Mouse (Mus musculus): ENCODE data around the gene Mtmr4. TPM values are rescaled to one million over a fixed set of nuclear protein-coding genes. Genes with fewer than 3 reads are reported as not detected.

The Mtmr4 gene
- total and polyA plus RNA-seq, 2 experiments from 2014 or later = 6.0 to 17.3 TPM

GRCm38 (mm10) chr11:87611547-87611946 lies 19.6 kb downstream of the Mtmr4 start:
- Histone ChIP-seq H3K4me1 (ENCODE audit: control insufficient read depth, insufficient read depth) (no peaks in the 10 kb centered on the region), H3K9ac (replicated peaks; ENCODE audit: low read depth, low read length) (no peak overlapping the region), H3K36me3 (replicated peaks; ENCODE audit: control insufficient read depth, insufficient read depth, low read length) (peaks cover 90% of the 10 kb centered on the region), H3K27ac (ENCODE audit: low read depth) (no peak overlapping the region), H3K4me3 (ENCODE audit: low read depth, low read length) (no peak overlapping the region), H3K4me2 (ENCODE audit: low read depth, low read length) (no peak overlapping the region), H3K9me3 (replicated peaks; ENCODE audit: control insufficient read depth, low read length) (no peaks in the 10 kb centered on the region), H3K27me3 (ENCODE audit: control insufficient read depth, insufficient read depth, low read length) (no peaks in the 10 kb centered on the region)
- ATAC-seq (ENCODE audit: insufficient read depth, low read depth) (no peak), DNase-seq (ENCODE audit: low spot score) (no peak)
- 81% methylated on average over 9 of the region's 9 CpGs for WGBS
- TF ChIP-seq EP300 (IDR thresholded peaks at IDR 0.05; ENCODE audit: low read depth) = no peak
- TF ChIP-seq CTCF (IDR thresholded peaks at IDR 0.05; ENCODE audit: low read depth) = no peak

- H3K9me3 ChIP-seq (replicated peaks; ENCODE audit: control insufficient read depth, low read length) = no peaks in the 10 kb centered on the region
- H3K9ac ChIP-seq (replicated peaks; ENCODE audit: low read depth, low read length) = no peak overlapping the region
- no peaks in the 10 kb centered on the region for H3K27me3 ChIP-seq (ENCODE audit: control insufficient read depth, insufficient read depth, low read length)
- H3K4me3 ChIP-seq (ENCODE audit: low read depth, low read length) = no peak overlapping the region
- no peaks in the 10 kb centered on the region for H3K4me1 ChIP-seq (ENCODE audit: control insufficient read depth, insufficient read depth)
- H3K4me2 ChIP-seq (ENCODE audit: low read depth, low read length) = no peak overlapping the region
- ATAC-seq (ENCODE audit: insufficient read depth, low read depth) (no peak), DNase-seq (ENCODE audit: low spot score) (no peak)
- no peak overlapping the region for H3K27ac ChIP-seq (ENCODE audit: low read depth)
- no peak for TF ChIP-seq EP300 (IDR thresholded peaks at IDR 0.05; ENCODE audit: low read depth)
- TF ChIP-seq CTCF (IDR thresholded peaks at IDR 0.05; ENCODE audit: low read depth) = no peak
- WGBS = 84% methylated on average over 7 of the region's 7 CpGs
- H3K36me3 ChIP-seq (replicated peaks; ENCODE audit: control insufficient read depth, insufficient read depth, low read length) = peaks cover 89% of the 10 kb centered on the region
Observed at GRCm38 (mm10) chr11:87613972-87614371, 22.0 kb downstream of the Mtmr4 start.

GRCm38 (mm10) chr11:87615551-87615950 lies 23.6 kb downstream of the Mtmr4 start:
- no peak overlapping the region for H3K4me2 ChIP-seq (ENCODE audit: low read depth, low read length)
- no peak for ATAC-seq (ENCODE audit: insufficient read depth, low read depth)
- H3K4me1 ChIP-seq (ENCODE audit: control insufficient read depth, insufficient read depth) = no peaks in the 10 kb centered on the region
- no peak overlapping the region for H3K9ac ChIP-seq (replicated peaks; ENCODE audit: low read depth, low read length)
- no peaks in the 10 kb centered on the region for H3K27me3 ChIP-seq (ENCODE audit: control insufficient read depth, insufficient read depth, low read length)
- H3K27ac ChIP-seq (ENCODE audit: low read depth) = no peak overlapping the region
- H3K36me3 ChIP-seq (replicated peaks; ENCODE audit: control insufficient read depth, insufficient read depth, low read length) = peaks cover 84% of the 10 kb centered on the region
- H3K4me3 ChIP-seq (ENCODE audit: low read depth, low read length) = no peak overlapping the region
- TF ChIP-seq CTCF (IDR thresholded peaks at IDR 0.05; ENCODE audit: low read depth) = no peak
- TF ChIP-seq EP300 (IDR thresholded peaks at IDR 0.05; ENCODE audit: low read depth) = no peak
- 90% methylated on average over 5 of the region's 5 CpGs for WGBS
- DNase-seq (ENCODE audit: low spot score) = no peak
- H3K9me3 ChIP-seq (replicated peaks; ENCODE audit: control insufficient read depth, low read length) = no peaks in the 10 kb centered on the region

- H3K9me3 ChIP-seq (replicated peaks; ENCODE audit: control insufficient read depth, low read length) = no peaks in the 10 kb centered on the region
- H3K4me2 ChIP-seq (ENCODE audit: low read depth, low read length) = no peak overlapping the region
- H3K4me3 ChIP-seq (ENCODE audit: low read depth, low read length) = no peak overlapping the region
- no peaks in the 10 kb centered on the region for H3K4me1 ChIP-seq (ENCODE audit: control insufficient read depth, insufficient read depth)
- no peak overlapping the region for H3K9ac ChIP-seq (replicated peaks; ENCODE audit: low read depth, low read length)
- WGBS = 95% methylated on average over 2 of the region's 2 CpGs
- no peak overlapping the region for H3K27ac ChIP-seq (ENCODE audit: low read depth)
- TF ChIP-seq EP300 (IDR thresholded peaks at IDR 0.05; ENCODE audit: low read depth) (no peak), CTCF (IDR thresholded peaks at IDR 0.05; ENCODE audit: low read depth) (no peak)
- peaks cover 83% of the 10 kb centered on the region for H3K36me3 ChIP-seq (replicated peaks; ENCODE audit: control insufficient read depth, insufficient read depth, low read length)
- ATAC-seq (ENCODE audit: insufficient read depth, low read depth) (no peak), DNase-seq (ENCODE audit: low spot score) (no peak)
- H3K27me3 ChIP-seq (ENCODE audit: control insufficient read depth, insufficient read depth, low read length) = no peaks in the 10 kb centered on the region
Observed at GRCm38 (mm10) chr11:87615952-87616351, 24.0 kb downstream of the Mtmr4 start.

GRCm38 (mm10) chr11:87616790-87617474 lies 25.0 kb downstream of the Mtmr4 start, which contains the start of gene Hsf5:
TSS of gene Hsf5 (plus strand) at chr11:87617164.
- Histone ChIP-seq H3K4me1 (ENCODE audit: control insufficient read depth, insufficient read depth) (no peaks in the 10 kb centered on the region), H3K9ac (replicated peaks; ENCODE audit: low read depth, low read length) (no peak within 1 kb of the TSS), H3K27me3 (ENCODE audit: control insufficient read depth, insufficient read depth, low read length) (no peaks in the 10 kb centered on the region), H3K4me3 (ENCODE audit: low read depth, low read length) (no peak within 1 kb of the TSS), H3K4me2 (ENCODE audit: low read depth, low read length) (no peak within 1 kb of the TSS), H3K27ac (ENCODE audit: low read depth) (no peak within 1 kb of the TSS), H3K36me3 (replicated peaks; ENCODE audit: control insufficient read depth, insufficient read depth, low read length) (peaks cover 73% of the 10 kb centered on the region), H3K9me3 (replicated peaks; ENCODE audit: control insufficient read depth, low read length) (no peaks in the 10 kb centered on the region)
- no peak for TF ChIP-seq EP300 (IDR thresholded peaks at IDR 0.05; ENCODE audit: low read depth)
- ATAC-seq (ENCODE audit: insufficient read depth, low read depth) = no peak
- no peak for DNase-seq (ENCODE audit: low spot score)
- WGBS = 87% methylated on average over 54 of the region's 69 CpGs

- no peak for ATAC-seq (ENCODE audit: insufficient read depth, low read depth)
- Histone ChIP-seq H3K36me3 (replicated peaks; ENCODE audit: control insufficient read depth, insufficient read depth, low read length) (peaks cover 68% of the 10 kb centered on the region), H3K4me2 (ENCODE audit: low read depth, low read length) (no peak overlapping the region), H3K4me1 (ENCODE audit: control insufficient read depth, insufficient read depth) (no peaks in the 10 kb centered on the region), H3K27me3 (ENCODE audit: control insufficient read depth, insufficient read depth, low read length) (no peaks in the 10 kb centered on the region), H3K9ac (replicated peaks; ENCODE audit: low read depth, low read length) (no peak overlapping the region), H3K27ac (ENCODE audit: low read depth) (no peak overlapping the region), H3K4me3 (ENCODE audit: low read depth, low read length) (no peak overlapping the region), H3K9me3 (replicated peaks; ENCODE audit: control insufficient read depth, low read length) (no peaks in the 10 kb centered on the region)
- no peak for DNase-seq (ENCODE audit: low spot score)
- no peak for TF ChIP-seq CTCF (IDR thresholded peaks at IDR 0.05; ENCODE audit: low read depth)
- TF ChIP-seq EP300 (IDR thresholded peaks at IDR 0.05; ENCODE audit: low read depth) = no peak
- WGBS = 95% methylated on average over 30 of the region's 32 CpGs
Observed at GRCm38 (mm10) chr11:87617606-87618005, 25.6 kb downstream of the Mtmr4 start.

Measured in heart, postnatal 0 days (tissue).